Mouse (Mus musculus) kidney, adult 9 months (tissue): ENCODE data around the gene Emilin2.
"Not testable (repeated sequence)": the region's sequence is repeated elsewhere in the genome, so short reads cannot be mapped to it uniquely, and the experiment has no call there.

ENCODE experiments used
- DNase-seq: peaks from one replicate; pipeline ENCODE4 v3.0.0; 2022

Emilin2 gene

GRCm38 (mm10) chr17:71311340-71312171, at the start of gene Emilin2:
TSS of gene Emilin2 (minus strand) at chr17:71311978.
- peak; percentile 38 for DNase-seq

GRCm38 (mm10) chr17:71355526-71355925, 43.7 kb upstream of the Emilin2 start:
- DNase-seq: no peak

GRCm38 (mm10) chr17:71354205-71354604, 42.4 kb upstream of the Emilin2 start:
- DNase-seq: no peak

GRCm38 (mm10) chr17:71348188-71348587, 36.4 kb upstream of the Emilin2 start:
- no peak for DNase-seq

DNA sequence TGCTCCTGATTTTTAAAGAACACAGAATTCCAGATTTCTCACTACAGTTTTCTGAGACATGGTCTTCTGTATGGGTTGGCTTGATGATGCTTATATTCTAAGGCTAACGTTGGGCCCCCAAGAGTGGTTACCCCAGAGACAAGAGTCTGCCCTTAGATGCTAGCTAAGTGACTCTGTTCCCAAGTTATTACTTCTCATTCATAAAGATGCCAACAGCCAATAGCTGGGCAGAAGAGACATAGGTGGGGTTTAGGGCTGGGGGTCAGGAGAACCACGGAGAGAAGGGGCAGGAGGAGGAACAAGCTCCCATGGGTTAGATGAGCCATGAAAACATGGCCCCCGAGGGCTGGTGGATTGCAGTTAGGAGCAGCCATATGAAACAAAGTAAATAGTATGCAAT, 30.2 kb upstream of the Emilin2 start:
- DNase-seq: no peak

DNA sequence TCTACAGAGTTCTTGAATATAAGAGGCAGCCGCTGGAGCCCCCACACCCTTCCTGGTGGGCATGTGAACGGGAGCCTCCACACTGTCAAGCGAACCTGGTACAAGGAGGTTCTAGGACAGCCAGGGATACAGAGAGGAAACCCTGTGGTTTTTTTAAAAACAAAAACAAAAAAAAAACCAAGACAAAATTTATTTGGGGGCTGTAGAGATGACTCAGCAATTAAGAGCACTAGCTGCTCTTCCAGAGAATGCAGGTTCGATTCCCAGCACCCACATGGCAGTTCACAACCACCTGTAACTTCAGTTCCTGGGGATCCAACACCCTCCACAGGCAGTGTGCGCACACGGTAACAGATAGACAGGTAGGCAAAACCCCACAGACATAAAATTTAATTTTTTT, 26.8 kb upstream of the Emilin2 start:
- no peak for DNase-seq

DNA sequence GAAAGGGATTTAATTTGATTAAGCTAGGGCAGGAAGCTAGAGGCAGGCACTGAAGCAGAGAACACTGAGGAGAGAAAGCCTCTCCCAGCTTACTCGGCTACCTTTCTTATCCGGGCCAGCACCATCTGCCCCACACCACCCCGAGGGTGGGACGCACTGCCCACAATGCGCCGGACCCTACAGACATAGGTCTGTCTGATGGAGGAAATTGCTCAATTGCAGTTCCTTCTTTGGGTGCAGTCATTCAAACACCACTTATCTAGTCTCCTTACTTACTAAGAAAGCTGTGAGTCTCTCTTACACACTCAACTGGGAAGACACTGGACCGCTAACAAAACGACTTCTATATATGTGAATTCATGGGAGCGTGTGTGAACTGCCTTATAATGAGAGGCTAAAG, 25.8 kb upstream of the Emilin2 start:
- no peak for DNase-seq

DNA sequence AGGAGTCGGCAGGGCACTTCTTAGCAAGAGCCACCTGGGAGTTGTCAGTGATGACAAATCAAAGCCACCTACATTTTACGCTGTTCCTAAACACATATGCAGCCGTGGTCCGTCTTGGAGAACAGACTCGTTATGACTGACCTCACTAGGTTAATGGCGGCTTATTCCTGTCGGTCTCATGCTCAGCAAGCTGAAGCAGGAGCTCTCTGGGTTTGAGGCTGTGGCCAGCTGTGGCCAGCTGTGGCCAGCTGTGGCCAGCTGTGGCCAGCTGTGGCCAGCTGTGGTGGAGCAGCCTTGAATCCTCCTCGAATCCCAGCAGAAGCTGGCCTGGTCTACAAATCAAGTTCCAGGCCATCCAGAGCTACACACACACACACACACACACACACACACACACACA, 24.6 kb upstream of the Emilin2 start:
- no peak for DNase-seq

DNA sequence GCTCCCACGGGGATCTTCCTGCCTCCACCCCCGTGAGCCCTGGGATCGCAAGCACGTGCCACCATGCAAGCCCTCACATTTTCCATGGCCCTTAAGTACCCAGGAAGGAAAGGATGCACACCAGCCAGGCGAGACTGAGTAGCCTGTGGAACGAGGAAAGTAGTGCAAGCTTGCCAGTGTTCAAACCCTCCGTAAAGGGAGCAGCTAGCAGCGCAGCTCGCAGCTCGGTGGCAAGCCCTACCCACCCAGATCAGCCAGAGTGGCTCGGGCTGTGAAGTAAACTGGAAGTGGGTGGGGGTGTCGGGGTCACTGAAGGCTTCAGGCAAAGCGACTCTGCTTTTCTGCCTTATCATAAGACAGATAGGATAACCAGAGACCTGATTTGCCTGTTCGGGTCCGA, 20.5 kb upstream of the Emilin2 start:
- no peak for DNase-seq

- not testable (repeated sequence) for DNase-seq
Measured at GRCm38 (mm10) chr17:71320731-71321130, 9.0 kb upstream of the Emilin2 start.

- no peak for DNase-seq
Measured at GRCm38 (mm10) chr17:71319361-71319760, 7.6 kb upstream of the Emilin2 start.

DNA sequence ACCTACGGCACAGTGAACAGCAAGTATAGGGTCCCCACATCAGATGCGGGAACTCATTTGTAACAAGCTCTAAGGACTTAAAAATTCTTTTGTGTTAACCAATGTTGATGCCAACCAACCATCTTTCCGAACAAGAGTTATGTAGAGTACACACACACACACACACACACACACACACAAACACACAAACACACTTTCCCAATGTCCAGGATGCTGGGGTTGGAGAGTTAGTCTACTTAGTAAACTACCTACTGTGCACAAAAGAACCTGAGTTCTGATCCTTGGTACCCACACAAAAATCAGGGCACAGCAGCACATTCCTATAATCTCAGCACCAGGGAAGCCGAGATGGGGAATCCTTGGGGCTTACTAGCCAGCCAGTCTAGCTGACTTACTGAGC, 5.8 kb upstream of the Emilin2 start:
- DNase-seq: no peak

- no peak for DNase-seq
Measured at GRCm38 (mm10) chr17:71314315-71314714, 2.5 kb upstream of the Emilin2 start.

DNA sequence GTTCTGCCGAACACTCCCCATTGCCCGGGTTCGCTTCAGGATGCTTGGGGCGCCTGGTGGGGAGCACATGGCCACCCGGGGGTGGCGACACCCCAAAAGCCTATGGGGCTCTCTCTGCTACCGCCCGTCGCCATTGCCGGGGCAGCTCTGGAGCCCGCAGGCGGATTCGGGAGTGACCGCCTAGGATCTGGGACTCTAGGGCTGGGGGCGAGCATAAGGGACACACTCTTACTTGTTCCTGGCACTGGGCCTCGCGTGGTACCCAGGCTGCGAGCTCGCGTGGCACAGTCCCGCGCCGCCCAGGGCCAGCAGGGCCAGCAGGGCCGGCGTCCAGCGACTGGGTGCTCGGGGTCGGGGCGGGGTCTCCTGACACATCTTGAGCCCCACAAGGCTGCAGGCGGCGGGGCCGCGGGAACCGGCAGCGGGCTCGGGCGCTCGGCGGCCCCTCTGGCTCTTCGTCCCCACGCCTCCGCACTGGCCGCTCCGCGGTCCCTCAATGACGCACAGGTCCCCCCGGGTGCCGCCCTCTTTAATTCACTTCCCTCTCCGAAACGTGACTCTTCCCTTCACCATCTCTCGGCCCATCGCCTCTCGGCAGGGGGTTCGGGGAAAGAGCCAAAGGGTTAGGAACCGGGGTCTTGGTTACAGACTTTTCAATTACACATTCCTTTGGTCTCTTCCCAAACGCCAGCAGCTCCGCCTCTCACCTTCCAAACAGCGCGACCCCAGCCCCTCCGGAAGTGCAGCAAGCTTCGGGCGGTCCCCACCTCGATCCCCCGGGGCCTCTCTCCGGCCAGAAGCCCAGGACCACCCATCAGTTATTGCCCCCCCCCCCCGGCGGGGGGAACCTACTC, 1.1 kb downstream of the Emilin2 start:
- DNase-seq: no peak

DNA sequence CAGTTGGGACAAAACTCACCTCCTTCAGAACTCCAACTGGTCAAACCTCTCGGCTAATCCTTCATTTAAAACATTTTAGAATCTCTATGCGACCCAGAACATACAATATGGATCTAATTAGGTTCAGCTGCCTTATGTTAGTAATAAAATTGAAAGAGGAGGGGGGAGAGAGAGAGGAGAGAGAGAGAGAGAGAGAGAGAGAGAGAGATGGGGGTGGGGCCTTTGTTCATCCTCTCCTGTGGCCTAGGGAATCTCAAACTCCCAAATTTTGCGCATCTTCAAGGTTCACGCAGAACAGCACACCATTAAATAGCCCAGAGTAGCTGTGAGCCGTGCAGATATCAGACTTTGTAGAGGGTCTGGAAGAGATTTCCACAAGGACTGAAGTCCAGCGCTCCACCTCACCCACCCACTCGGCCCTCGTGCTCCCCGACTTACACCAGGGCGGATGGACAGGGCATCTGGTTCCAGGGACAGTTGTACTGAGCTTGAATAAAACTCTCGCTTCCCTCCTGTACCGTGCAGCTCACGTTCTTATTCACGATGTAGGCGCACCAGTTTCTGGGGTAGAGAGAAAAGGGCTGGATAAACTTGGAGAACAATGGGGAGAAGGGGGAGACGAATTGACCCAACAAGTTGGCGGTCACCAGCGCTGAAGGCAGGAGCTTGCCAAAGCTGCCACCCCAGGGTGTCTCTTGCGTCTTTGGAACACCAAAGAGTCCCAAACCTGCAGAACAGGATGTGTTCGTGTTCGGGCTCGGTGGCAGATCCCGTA, 1.9 kb downstream of the Emilin2 start:
- no peak for DNase-seq

DNA sequence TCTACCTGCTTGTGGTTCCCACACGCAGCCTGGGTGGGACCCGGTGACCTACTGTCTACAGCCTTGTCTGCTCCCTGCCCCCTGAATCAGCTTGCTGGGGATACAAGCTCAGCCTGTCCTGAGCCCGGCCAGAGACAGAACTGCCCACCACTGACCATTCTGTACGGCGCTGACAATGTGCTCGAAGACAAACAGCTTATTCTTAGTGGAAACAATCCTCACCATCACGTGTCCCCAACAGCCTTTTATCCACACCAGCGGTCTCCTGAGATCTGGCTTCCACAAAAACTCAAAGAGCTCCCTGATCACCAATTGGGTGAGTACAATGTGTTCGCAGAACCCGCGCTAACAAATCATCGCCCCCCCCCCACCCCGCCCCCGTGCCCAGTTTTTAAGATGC, 2.6 kb downstream of the Emilin2 start:
- DNase-seq: no peak

GRCm38 (mm10) chr17:71308296-71308695, 3.5 kb downstream of the Emilin2 start:
- DNase-seq: no peak

- no peak for DNase-seq
Measured at GRCm38 (mm10) chr17:71307251-71307790, 4.5 kb downstream of the Emilin2 start.

DNA sequence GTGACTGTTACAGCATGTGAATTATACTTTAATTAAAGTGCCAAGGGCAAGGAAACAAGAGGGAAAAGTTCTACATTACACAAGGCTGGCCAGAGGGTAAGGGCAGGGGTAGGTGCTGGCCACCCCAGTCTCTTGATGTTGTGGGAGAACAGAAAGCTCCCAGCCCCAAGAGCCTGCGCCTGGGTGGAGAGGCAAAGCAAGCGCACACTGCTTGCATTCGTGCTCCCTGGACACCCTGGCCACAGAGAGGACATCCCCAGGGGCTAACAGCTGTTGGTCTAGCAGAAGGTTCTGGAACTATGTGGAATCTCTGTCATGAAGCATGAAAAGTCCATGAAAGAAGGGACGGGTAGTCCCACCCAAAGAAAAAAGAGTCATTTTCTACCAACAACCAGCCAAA, 5.1 kb downstream of the Emilin2 start:
- no peak for DNase-seq

DNA sequence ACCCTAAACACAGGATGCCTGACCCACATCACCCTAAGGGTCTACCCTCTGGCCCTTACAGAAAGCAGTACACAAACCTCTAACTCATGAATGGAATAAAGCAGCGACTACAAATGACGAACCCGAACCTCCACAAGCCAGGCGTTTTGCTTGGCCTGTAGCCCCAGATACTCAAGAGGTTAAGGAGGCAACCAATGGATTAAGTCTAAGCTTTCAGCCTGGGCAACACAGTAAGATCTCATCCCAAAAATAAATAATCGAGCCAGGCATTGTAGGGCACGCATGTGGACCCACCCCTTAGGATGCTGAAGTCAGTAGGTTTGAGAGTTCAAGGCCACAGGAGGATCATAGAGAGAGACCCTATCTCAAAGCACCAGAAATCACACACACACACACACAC, 5.7 kb downstream of the Emilin2 start:
- no peak for DNase-seq

- DNase-seq: no peak
Measured at GRCm38 (mm10) chr17:71303444-71303843, 8.3 kb downstream of the Emilin2 start.

GRCm38 (mm10) chr17:71301413-71301812, 10.4 kb downstream of the Emilin2 start:
- no peak for DNase-seq

DNA sequence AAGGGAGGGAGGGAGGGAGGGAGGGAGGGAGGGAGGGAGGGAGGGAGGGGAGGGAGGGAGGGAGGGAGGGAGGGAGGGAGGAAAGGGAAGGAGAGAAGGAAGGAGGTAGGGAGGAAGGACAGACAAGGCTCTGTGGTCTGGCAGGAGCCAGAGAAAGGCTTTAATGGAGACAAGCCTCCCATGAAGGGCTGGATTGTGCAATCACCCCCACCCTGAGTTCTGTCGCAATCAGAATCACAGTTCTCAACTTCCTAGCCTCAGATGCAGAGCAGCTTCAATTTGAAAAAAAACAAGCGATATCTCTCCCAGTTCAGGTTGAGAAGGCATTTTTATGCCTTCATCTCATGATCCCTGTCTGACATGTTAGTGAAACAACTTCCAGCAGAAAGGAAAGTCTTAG, 11.4 kb downstream of the Emilin2 start:
- DNase-seq: no peak
